Mouse (Mus musculus) ES-Bruce4 (cell line): Measurements from ENCODE around the gene Ap1g1.

ENCODE experiments used
- CTCF ChIP-seq: IDR thresholded peaks from one replicate; pipeline ENCODE4 v1.8.1; 2011; ENCODE audit warnings: low read depth, low read length
- POLR2A ChIP-seq: IDR thresholded peaks from one replicate; pipeline ENCODE4 v1.8.1; 2011; ENCODE audit warnings: low read length; ENCODE audit not compliant: insufficient read depth

DNA sequence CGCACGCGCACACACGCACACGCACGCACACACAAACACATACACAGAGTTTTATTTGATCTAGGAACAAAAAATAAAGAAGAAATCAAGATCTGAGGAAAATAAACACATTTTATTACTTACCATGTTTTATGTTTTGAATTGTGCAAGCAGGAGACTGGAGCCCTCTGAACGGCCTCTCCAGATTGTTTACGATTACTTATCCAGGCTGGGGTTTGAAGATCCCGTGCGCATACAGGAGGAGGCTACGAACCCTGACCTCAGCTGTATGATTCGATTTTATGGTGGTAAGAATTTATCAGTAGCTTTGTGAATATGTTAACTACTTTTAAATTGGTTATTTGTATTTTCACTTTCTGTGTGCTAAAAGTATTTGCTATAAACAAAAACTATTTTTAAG lies 117.0 kb downstream of the Ap1g1 start:
- TF ChIP-seq POLR2A (no peak), CTCF (no peak)
